Mouse (Mus musculus): ENCODE measurements at regions not wholly inside any gene's neighbourhood (a gene's known extent, or its start where the extent isn't known, plus 50 kb on each side); places are given as distances from the start of the nearest gene placed in this dataset.

DNA sequence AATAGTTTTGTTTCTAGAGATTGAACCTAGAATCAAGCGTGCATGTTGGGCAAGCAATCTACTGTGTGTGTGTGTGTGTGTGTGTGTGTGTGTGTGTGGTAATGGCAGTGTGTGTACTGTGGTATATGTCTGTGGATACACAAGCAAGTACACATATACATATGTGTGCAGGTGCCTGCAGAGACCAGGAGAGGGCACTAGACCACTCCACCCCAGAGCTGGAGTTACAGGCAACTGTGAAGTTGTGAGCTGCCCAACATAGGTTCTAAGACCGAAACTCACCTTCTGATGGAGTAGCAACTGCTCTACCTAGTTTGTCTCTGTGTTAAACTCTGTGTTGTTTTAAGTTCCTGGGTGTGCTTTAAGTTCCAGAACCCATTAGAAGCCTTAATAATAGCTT lies 177.7 kb upstream of the Lrig3 start:
- TF ChIP-seq CTCF (IDR thresholded peaks at IDR 0.05; ENCODE audit: extremely low read depth, insufficient read length, insufficient replicate concordance, low read depth, low read length) (no peak), POLR2A (IDR thresholded peaks at IDR 0.05; ENCODE audit: low read depth, low read length) (no peak)
- WGBS = 98% methylated on average over 2 of the region's 2 CpGs

GRCm38 (mm10) chr10:125790924-125791323 lies 175.0 kb upstream of the Lrig3 start:
- WGBS = 89% methylated on average over 2 of the region's 2 CpGs
- H3K4me1 ChIP-seq (ENCODE audit: control insufficient read depth, insufficient read depth, insufficient read length, low read length) = peaks cover 9% of the 10 kb centered on the region; the same call in 1 of the 2 replicates
- no peaks in the 10 kb centered on the region for H3K36me3 ChIP-seq (ENCODE audit: control insufficient read depth, insufficient read depth, low read length)
- H3K27me3 ChIP-seq (ENCODE audit: control insufficient read depth, insufficient read depth, low read length) = no peaks in the 10 kb centered on the region
- H3K27ac ChIP-seq (ENCODE audit: insufficient read depth, low read depth, low read length) = no peak overlapping the region
- TF ChIP-seq CTCF (IDR thresholded peaks at IDR 0.05; ENCODE audit: extremely low read depth, insufficient read length, insufficient replicate concordance, low read depth, low read length) = no peak
- TF ChIP-seq POLR2A (IDR thresholded peaks at IDR 0.05; ENCODE audit: low read depth, low read length) = no peak
- H3K4me3 ChIP-seq (ENCODE audit: low read depth, low read length) = no peak overlapping the region

More for the DNA sequence above, 177.7 kb upstream of the Lrig3 start:
- Histone ChIP-seq H3K4me1 (ENCODE audit: control insufficient read depth, insufficient read depth, insufficient read length, low read length) (peaks cover 8% of the 10 kb centered on the region; the same call in 1 of the 2 replicates), H3K27me3 (ENCODE audit: control insufficient read depth, insufficient read depth, low read length) (no peaks in the 10 kb centered on the region), H3K36me3 (ENCODE audit: control insufficient read depth, insufficient read depth, low read length) (no peaks in the 10 kb centered on the region), H3K27ac (ENCODE audit: insufficient read depth, low read depth, low read length) (no peak overlapping the region), H3K4me3 (ENCODE audit: low read depth, low read length) (no peak overlapping the region)

DNA sequence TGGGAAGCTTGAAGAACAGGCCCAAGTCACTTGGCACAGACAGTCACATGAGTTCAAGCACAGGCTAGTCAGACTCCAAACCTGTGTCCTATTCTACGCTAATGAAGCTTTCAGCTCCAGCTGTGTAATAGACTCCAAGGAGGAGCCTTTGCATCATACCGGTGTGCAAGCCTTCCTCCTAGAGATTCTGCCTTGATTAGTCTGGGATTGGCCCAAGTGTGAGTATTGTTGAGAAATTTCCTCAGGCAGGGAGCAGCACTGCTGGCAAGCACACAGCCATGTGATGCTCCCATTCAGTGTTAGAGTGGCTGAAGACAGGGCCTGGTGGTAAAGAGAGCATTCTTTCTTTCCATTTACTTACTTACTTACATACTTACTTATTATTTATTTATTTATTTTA lies 171.5 kb upstream of the Lrig3 start:
- Histone ChIP-seq H3K27me3 (ENCODE audit: control insufficient read depth, insufficient read depth, low read length) (no peaks in the 10 kb centered on the region), H3K4me3 (ENCODE audit: low read depth, low read length) (no peak overlapping the region), H3K27ac (ENCODE audit: insufficient read depth, low read depth, low read length) (no peak overlapping the region), H3K4me1 (ENCODE audit: control insufficient read depth, insufficient read depth, insufficient read length, low read length) (peaks cover 8% of the 10 kb centered on the region; the same call in 1 of the 2 replicates), H3K36me3 (ENCODE audit: control insufficient read depth, insufficient read depth, low read length) (no peaks in the 10 kb centered on the region)
- 83% methylated on average over 2 of the region's 2 CpGs for WGBS
- TF ChIP-seq CTCF (IDR thresholded peaks at IDR 0.05; ENCODE audit: extremely low read depth, insufficient read length, insufficient replicate concordance, low read depth, low read length) (no peak), POLR2A (IDR thresholded peaks at IDR 0.05; ENCODE audit: low read depth, low read length) (no peak)

- Histone ChIP-seq H3K27me3 (ENCODE audit: control insufficient read depth, insufficient read depth, low read length) (no peaks in the 10 kb centered on the region), H3K36me3 (ENCODE audit: control insufficient read depth, insufficient read depth, low read length) (no peaks in the 10 kb centered on the region), H3K4me3 (ENCODE audit: low read depth, low read length) (no peak overlapping the region), H3K27ac (ENCODE audit: insufficient read depth, low read depth, low read length) (peak overlapping the region; percentile 42; the same call in 1 of the 2 replicates), H3K4me1 (ENCODE audit: control insufficient read depth, insufficient read depth, insufficient read length, low read length) (peaks cover 8% of the 10 kb centered on the region; the same call in 1 of the 2 replicates)
- TF ChIP-seq CTCF (IDR thresholded peaks at IDR 0.05; ENCODE audit: extremely low read depth, insufficient read length, insufficient replicate concordance, low read depth, low read length) (no peak), POLR2A (IDR thresholded peaks at IDR 0.05; ENCODE audit: low read depth, low read length) (no peak)
- 24% methylated on average over 1 of the region's 1 CpGs for WGBS
These were observed 170.6 kb upstream of the Lrig3 start for GRCm38 (mm10) chr10:125795323-125795722.

DNA sequence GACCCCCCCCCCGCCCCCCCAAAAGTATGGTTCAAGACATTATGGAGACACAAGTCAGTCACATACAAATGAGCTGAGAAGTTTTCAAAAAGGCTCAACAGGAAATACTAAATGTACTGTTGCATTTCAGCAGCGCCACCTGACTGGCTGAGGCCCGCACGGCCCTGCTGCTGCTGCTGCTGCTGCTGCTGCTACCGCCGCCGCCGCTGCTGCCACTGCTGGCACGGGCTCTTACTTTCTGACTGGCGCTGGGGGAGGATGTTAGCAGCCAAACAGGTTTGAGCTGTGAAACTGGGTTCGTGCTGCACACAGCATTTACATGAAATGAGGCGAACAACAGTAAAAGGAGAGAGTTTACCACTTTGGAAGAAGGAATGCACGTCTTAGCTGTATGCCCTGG lies 167.3 kb upstream of the Lrig3 start:
- H3K36me3 ChIP-seq (ENCODE audit: control insufficient read depth, insufficient read depth, low read length) = no peaks in the 10 kb centered on the region
- H3K4me1 ChIP-seq (ENCODE audit: control insufficient read depth, insufficient read depth, insufficient read length, low read length) = peaks cover 14% of the 10 kb centered on the region; the same call in 1 of the 2 replicates
- no peak overlapping the region for H3K4me3 ChIP-seq (ENCODE audit: low read depth, low read length)
- H3K27me3 ChIP-seq (ENCODE audit: control insufficient read depth, insufficient read depth, low read length) = no peaks in the 10 kb centered on the region
- no peak overlapping the region for H3K27ac ChIP-seq (ENCODE audit: insufficient read depth, low read depth, low read length)
- WGBS = 75% methylated on average over 13 of the region's 13 CpGs
- TF ChIP-seq CTCF (IDR thresholded peaks at IDR 0.05; ENCODE audit: extremely low read depth, insufficient read length, insufficient replicate concordance, low read depth, low read length) (no peak), POLR2A (IDR thresholded peaks at IDR 0.05; ENCODE audit: low read depth, low read length) (no peak)

DNA sequence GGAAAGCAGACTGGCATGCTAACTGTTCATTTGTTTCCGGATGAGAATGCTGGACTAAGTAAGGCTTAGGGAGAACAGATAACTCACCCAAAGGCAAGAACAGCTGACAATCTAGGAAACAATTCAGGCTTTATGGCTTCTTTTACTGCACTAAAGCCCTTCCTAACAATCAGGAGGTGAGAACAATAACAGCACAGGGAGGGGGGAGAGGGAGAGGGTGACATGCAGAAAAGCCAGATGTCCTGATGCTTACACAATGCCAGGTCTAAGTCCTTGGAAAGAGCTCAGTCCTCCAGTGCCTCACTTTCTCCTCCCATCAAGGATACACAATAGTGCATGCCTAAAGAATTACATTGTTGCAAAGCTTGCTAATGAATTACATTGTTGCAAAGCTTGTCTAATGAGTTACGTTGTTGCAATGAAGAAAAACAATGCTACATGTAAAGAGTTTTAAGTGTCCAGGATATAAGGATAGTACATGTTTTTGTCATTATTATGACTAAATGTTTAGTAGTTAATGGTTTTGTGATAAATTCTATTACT lies 165.3 kb upstream of the Lrig3 start:
- 26% methylated on average over 2 of the region's 2 CpGs for whole genome bisulfite sequencing
- TF ChIP-seq POLR2A (IDR thresholded peaks at IDR 0.05; ENCODE audit: low read depth, low read length) = no peak
- TF ChIP-seq CTCF (IDR thresholded peaks at IDR 0.05; ENCODE audit: extremely low read depth, insufficient read length, insufficient replicate concordance, low read depth, low read length) = no peak
- H3K36me3 ChIP-seq (ENCODE audit: control insufficient read depth, insufficient read depth, low read length) = no peaks in the 10 kb centered on the region
- H3K4me1 ChIP-seq (ENCODE audit: control insufficient read depth, insufficient read depth, insufficient read length, low read length) = peaks cover 10% of the 10 kb centered on the region; the same call in 1 of the 2 replicates
- H3K27me3 ChIP-seq (ENCODE audit: control insufficient read depth, insufficient read depth, low read length) = no peaks in the 10 kb centered on the region
- no peak overlapping the region for H3K4me3 ChIP-seq (ENCODE audit: low read depth, low read length)
- H3K27ac ChIP-seq (ENCODE audit: insufficient read depth, low read depth, low read length) = no peak overlapping the region

DNA sequence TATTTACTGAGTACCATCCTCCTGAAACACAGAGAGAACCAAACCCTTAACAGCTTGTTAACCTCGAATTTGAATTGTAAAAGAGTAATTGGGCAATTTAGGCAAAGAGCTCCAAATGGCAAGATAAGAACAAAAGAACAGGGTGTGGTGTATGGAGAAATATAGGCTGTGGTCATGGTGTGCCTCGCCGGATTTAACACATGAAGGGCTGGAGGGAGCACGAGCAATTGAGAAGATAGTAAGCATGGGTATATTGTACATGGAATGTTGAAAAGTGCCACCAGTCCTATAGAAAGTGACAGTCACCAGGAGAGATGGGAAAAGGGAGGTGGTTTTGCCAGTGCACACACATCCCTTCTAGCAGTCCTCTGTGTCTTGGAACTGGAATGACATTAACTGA lies 164.5 kb upstream of the Lrig3 start:
- 18% methylated on average over 4 of the region's 4 CpGs for WGBS
- no peak for TF ChIP-seq POLR2A (IDR thresholded peaks at IDR 0.05; ENCODE audit: low read depth, low read length)
- TF ChIP-seq CTCF (IDR thresholded peaks at IDR 0.05; ENCODE audit: extremely low read depth, insufficient read length, insufficient replicate concordance, low read depth, low read length) = no peak
- no peaks in the 10 kb centered on the region for H3K27me3 ChIP-seq (ENCODE audit: control insufficient read depth, insufficient read depth, low read length)

More for the DNA sequence above, 164.5 kb upstream of the Lrig3 start:
- Histone ChIP-seq H3K36me3 (ENCODE audit: control insufficient read depth, insufficient read depth, low read length) (no peaks in the 10 kb centered on the region), H3K27ac (ENCODE audit: insufficient read depth, low read depth, low read length) (peak overlapping the region; percentile 65; the same call in 1 of the 2 replicates), H3K4me1 (ENCODE audit: control insufficient read depth, insufficient read depth, insufficient read length, low read length) (peaks cover 8% of the 10 kb centered on the region; the same call in 1 of the 2 replicates), H3K4me3 (ENCODE audit: low read depth, low read length) (no peak overlapping the region)
